Mouse (Mus musculus) limb, embryonic 11.5 days (tissue): ENCODE results near the gene Galnt7. TPM values are rescaled to one million over a fixed set of nuclear protein-coding genes. Genes with fewer than 3 reads are reported as not detected.
A peak's percentile ranks its signal among the peaks of the same experiment; 100 is the strongest.

Source experiments
- ATAC-seq: fragments of 200-750 bp; cut with Nextera tagmentation; 2 replicates; pipeline ENCODE4 v1.8.0; 2017; ENCODE audit warnings: low read depth; ENCODE audit not compliant: insufficient number of reproducible peaks, low FRiP score, low TSS enrichment
- DNase-seq: peaks from one replicate; pipeline ENCODE4 v3.0.0-alpha.2; 2015; ENCODE audit warnings: low spot score
- H3K27ac ChIP-seq: fragments of 300-500 bp; sonication (generic); replicated peaks from 2 replicates; pipeline ENCODE4 v1.5.1; 2014; ENCODE audit warnings: low read depth, mild to moderate bottlenecking, low read length
- H3K27me3 ChIP-seq: fragments of 300-500 bp; sonication (generic); 2 replicates; pipeline ENCODE4 v1.6.1; 2014; ENCODE audit warnings: mild to moderate bottlenecking, low read length, mixed read lengths; ENCODE audit not compliant: control insufficient read depth, insufficient read depth
- H3K36me3 ChIP-seq: fragments of 300-500 bp; sonication (generic); 2 replicates; pipeline ENCODE4 v1.6.1; 2014; ENCODE audit warnings: mild to moderate bottlenecking, low read length, moderate library complexity, mixed read lengths; ENCODE audit not compliant: control insufficient read depth, insufficient read depth
- H3K4me1 ChIP-seq: fragments of 300-500 bp; sonication (generic); 2 replicates; pipeline ENCODE4 v1.6.1; 2014; ENCODE audit warnings: low read length, mixed read lengths; ENCODE audit not compliant: control insufficient read depth, insufficient read depth
- H3K4me2 ChIP-seq: fragments of 300-500 bp; sonication (generic); 2 replicates; pipeline ENCODE4 v1.6.1; 2014; ENCODE audit warnings: low read depth, mild to moderate bottlenecking, moderate library complexity; ENCODE audit not compliant: severe bottlenecking
- H3K4me3 ChIP-seq: fragments of 300-500 bp; sonication (generic); 2 replicates; pipeline ENCODE4 v1.5.1; 2014; ENCODE audit warnings: low read depth, low read length
- H3K9ac ChIP-seq: fragments of 300-500 bp; sonication (generic); 2 replicates; pipeline ENCODE4 v1.6.1; 2014; ENCODE audit warnings: mild to moderate bottlenecking, low read length
- H3K9me3 ChIP-seq: fragments of 300-500 bp; sonication (generic); 2 replicates; pipeline ENCODE4 v1.6.1; 2016; ENCODE audit warnings: low read length; ENCODE audit not compliant: control insufficient read depth
- whole genome bisulfite sequencing: fragments of 180-500 bp; shearing (Covaris S2); extraction: QIAGEN DNeasy Blood & Tissue Kit; methylation state at CpG from one replicate; pipeline ENCODE4 v1.1.7; 2014; 5-methylcytosine and 5-hydroxymethylcytosine counted together
- polyA plus RNA-seq: library from polyadenylated mRNA; unstranded; fragments of >200 nt; fragmentation: Nextera tagmentation; extraction: Ambion mirVana; gene quantifications from 2 replicates; pipeline ENCODE4 v1.2.1, GENCODE M21; 2014

Galnt7 gene
- polyA plus RNA-seq, 1 experiment from 2014 or later, result 18.8 TPM

DNA sequence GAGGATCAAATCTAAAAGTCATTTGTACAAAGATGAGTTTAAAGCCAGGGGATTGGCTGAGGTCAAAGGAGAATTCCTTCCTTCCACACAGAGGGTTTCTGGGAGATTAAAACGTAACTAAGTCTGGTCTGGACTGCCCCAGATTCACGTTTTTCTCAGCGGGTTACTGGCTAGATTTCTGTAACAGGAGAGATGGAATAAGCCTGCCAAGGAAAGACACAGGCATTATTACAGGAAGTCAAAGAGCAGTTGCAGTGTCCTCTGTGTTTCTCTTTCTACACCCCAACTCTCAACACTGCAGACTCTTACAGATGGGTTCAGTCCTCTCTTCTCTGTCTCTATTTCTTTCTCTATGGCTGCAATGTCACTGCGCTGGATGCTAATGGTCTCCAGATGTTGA, 118.3 kb downstream of the Galnt7 start:
- Histone ChIP-seq H3K4me2 (no peak overlapping the region), H3K4me1 (no peaks in the 10 kb centered on the region), H3K27me3 (no peaks in the 10 kb centered on the region), H3K9ac (no peak overlapping the region), H3K4me3 (no peak overlapping the region), H3K27ac (no peak overlapping the region), H3K36me3 (peaks cover 4% of the 10 kb centered on the region; the same call in 1 of the 2 replicates), H3K9me3 (no peaks in the 10 kb centered on the region)
- ATAC-seq (no peak), DNase-seq (no peak)
- 66% methylated on average over 4 of the region's 4 CpGs for WGBS

- Histone ChIP-seq H3K27ac (no peak overlapping the region), H3K4me3 (no peak overlapping the region), H3K36me3 (peaks cover 4% of the 10 kb centered on the region; the same call in 1 of the 2 replicates), H3K9ac (no peak overlapping the region), H3K27me3 (no peaks in the 10 kb centered on the region), H3K4me1 (no peaks in the 10 kb centered on the region), H3K4me2 (no peak overlapping the region), H3K9me3 (no peaks in the 10 kb centered on the region)
- no peak for DNase-seq
- ATAC-seq, result no peak
- WGBS, result 91% methylated on average over 4 of the region's 4 CpGs
These were observed 119.7 kb downstream of the Galnt7 start for GRCm38 (mm10) chr8:57533106-57533505.

- Histone ChIP-seq H3K27me3 (no peaks in the 10 kb centered on the region), H3K9me3 (no peaks in the 10 kb centered on the region), H3K4me3 (no peak overlapping the region), H3K27ac (no peak overlapping the region), H3K4me2 (no peak overlapping the region), H3K4me1 (no peaks in the 10 kb centered on the region), H3K36me3 (peaks cover 4% of the 10 kb centered on the region; the same call in 1 of the 2 replicates), H3K9ac (no peak overlapping the region)
- DNase-seq (no peak), ATAC-seq (no peak)
- 55% methylated on average over 2 of the region's 2 CpGs for WGBS
These were observed 120.6 kb downstream of the Galnt7 start for GRCm38 (mm10) chr8:57532223-57532622.

- DNase-seq, result peak; percentile 86
- no peak overlapping the region for H3K4me3 ChIP-seq
- no peaks in the 10 kb centered on the region for H3K4me1 ChIP-seq
- no peaks in the 10 kb centered on the region; the same call in 1 of the 2 replicates for H3K36me3 ChIP-seq
- no peak overlapping the region for H3K9ac ChIP-seq
- no peak overlapping the region for H3K27ac ChIP-seq
- 0 out of 2 replicates have a peak, but pooled peaks have one; percentile 26 for ATAC-seq
- 35% methylated on average over 15 of the region's 15 CpGs for WGBS
- no peaks in the 10 kb centered on the region for H3K27me3 ChIP-seq
- no peaks in the 10 kb centered on the region for H3K9me3 ChIP-seq
- no peak overlapping the region for H3K4me2 ChIP-seq
These were observed 122.0 kb downstream of the Galnt7 start for GRCm38 (mm10) chr8:57530666-57531349.

DNA sequence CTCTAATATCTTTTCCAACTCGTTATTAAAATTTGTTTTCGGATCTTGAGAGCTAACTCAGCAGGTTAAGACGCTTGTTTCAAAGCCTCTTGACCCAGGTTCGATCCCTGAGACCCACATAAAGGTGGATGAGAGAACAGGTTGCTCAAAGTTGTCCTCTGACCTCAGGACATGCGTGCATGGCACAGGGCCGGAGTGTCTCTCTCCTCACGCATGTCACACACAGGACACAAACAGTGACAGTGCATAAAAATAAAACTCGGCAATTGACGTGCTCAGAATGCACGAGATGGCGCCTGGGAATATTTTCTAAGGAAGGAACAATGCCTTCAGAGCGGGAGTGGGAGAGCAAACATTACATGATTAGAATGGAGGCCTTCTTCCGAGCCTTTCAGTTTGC, 122.6 kb downstream of the Galnt7 start:
- no peaks in the 10 kb centered on the region for H3K9me3 ChIP-seq
- no peaks in the 10 kb centered on the region for H3K4me1 ChIP-seq
- H3K27me3 ChIP-seq, result no peaks in the 10 kb centered on the region
- no peak overlapping the region for H3K27ac ChIP-seq
- no peaks in the 10 kb centered on the region; the same call in 1 of the 2 replicates for H3K36me3 ChIP-seq
- DNase-seq (no peak), ATAC-seq (no peak)
- WGBS, result 94% methylated on average over 13 of the region's 13 CpGs
- no peak overlapping the region for H3K4me2 ChIP-seq
- no peak overlapping the region for H3K4me3 ChIP-seq
- H3K9ac ChIP-seq, result no peak overlapping the region

DNA sequence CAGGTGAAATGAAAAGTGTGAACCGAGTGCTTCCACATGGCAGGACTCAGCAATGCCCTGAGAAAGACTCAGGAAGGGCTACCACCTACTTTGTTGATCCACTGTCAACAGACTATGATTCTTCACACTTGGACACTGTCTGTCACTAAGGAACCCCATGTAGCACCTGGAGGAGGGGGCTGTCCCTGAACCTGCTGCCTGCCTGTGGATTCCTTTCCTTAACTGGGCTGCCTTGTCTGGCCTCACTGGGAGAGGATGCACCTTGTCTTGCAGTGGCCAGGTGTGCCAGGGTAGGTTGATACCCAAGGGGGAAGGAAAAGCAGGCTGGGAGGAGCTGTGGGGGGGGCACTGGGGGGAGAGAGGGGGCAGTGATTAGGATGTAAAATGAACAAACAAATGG, 124.8 kb downstream of the Galnt7 start:
- no peak for ATAC-seq
- no peaks in the 10 kb centered on the region for H3K27me3 ChIP-seq
- no peaks in the 10 kb centered on the region for H3K36me3 ChIP-seq
- 93% methylated on average over 1 of the region's 1 CpGs for WGBS
- H3K4me1 ChIP-seq, result no peaks in the 10 kb centered on the region
- H3K9me3 ChIP-seq, result no peaks in the 10 kb centered on the region
- no peak overlapping the region for H3K4me2 ChIP-seq
- no peak for DNase-seq
- H3K27ac ChIP-seq, result no peak overlapping the region
- no peak overlapping the region for H3K4me3 ChIP-seq
- H3K9ac ChIP-seq, result no peak overlapping the region

- Histone ChIP-seq H3K4me1 (no peaks in the 10 kb centered on the region), H3K9me3 (no peaks in the 10 kb centered on the region), H3K27me3 (no peaks in the 10 kb centered on the region), H3K36me3 (peaks cover 2% of the 10 kb centered on the region; the same call in 1 of the 2 replicates), H3K27ac (no peak overlapping the region), H3K4me3 (no peak overlapping the region), H3K4me2 (no peak overlapping the region), H3K9ac (no peak overlapping the region)
- DNase-seq (no peak), ATAC-seq (no peak)
- 86% methylated on average over 12 of the region's 12 CpGs for WGBS
These were observed 132.5 kb downstream of the Galnt7 start for GRCm38 (mm10) chr8:57520186-57520786.

DNA sequence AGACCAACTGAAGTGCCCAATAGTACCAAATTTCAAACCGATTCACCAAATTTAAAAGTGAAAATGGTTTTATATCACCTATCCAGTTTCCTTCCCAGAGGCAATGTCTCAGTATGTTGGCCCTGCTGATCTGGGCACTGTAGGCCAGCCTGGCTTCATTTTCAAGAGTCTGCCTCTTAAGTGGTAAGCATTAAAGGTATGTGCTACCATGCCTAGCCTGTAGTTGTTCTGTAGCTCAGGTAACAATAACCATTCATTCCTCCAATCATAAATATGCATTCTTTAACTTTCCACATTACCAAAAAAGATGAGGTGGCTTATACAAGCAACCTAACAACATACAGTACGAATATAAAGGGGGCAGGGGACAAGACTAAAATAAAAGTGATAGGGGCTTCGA, 135.1 kb downstream of the Galnt7 start:
- no peak for DNase-seq
- 93% methylated on average over 3 of the region's 3 CpGs for WGBS
- H3K36me3 ChIP-seq, result peaks cover 2% of the 10 kb centered on the region; the same call in 1 of the 2 replicates

More for the DNA sequence above, 135.1 kb downstream of the Galnt7 start:
- no peak overlapping the region for H3K9ac ChIP-seq
- H3K4me1 ChIP-seq, result peaks cover 2% of the 10 kb centered on the region; the same call in 1 of the 2 replicates
- no peak overlapping the region for H3K4me2 ChIP-seq
- no peaks in the 10 kb centered on the region for H3K9me3 ChIP-seq
- no peaks in the 10 kb centered on the region for H3K27me3 ChIP-seq
- ATAC-seq, result no peak
- H3K4me3 ChIP-seq, result no peak overlapping the region
- no peak overlapping the region for H3K27ac ChIP-seq
